Mouse (Mus musculus): ENCODE data around the gene Pcsk6.
"Not testable (repeated sequence)": the region's sequence is repeated elsewhere in the genome, so short reads cannot be mapped to it uniquely, and the experiment has no call there.

Pcsk6 gene

DNA sequence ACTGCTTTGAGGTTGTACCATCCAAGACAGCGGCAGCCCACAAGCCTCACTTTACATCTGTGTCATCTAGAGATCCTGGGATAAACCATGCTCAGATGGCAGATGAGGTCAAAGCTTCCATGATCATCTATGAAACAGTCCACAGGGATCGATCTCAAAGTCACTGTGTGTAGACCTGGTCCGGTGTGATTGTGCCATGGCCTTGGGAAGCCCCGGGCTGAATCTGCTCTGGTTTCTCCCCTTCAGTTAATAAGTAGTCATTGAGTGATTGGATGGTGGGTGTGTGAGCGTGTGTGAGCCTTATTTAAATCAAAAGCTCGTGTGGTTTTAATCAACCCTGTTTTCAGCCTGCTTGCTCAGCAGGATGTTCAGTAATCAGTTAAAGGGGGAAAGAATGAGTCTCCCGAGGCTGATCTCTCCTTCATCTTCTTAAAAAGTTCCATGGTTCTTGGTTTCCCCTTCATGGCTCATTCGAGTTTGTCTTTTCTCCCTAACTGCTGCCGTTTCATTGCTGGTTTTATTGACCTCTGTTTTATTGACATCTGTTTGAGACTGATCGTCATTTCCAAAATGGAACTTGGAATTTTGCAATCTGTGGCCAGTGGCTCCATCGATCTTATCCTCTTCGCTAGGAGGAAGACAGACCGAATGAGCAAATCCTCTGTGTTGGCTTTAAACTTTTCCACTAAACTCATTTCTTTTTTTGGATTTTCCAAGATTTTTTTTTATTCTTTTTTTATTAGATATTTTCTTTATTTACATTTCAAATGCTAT is 142.5 kb downstream of the Pcsk6 start:
- no peak for DNase-seq

DNA sequence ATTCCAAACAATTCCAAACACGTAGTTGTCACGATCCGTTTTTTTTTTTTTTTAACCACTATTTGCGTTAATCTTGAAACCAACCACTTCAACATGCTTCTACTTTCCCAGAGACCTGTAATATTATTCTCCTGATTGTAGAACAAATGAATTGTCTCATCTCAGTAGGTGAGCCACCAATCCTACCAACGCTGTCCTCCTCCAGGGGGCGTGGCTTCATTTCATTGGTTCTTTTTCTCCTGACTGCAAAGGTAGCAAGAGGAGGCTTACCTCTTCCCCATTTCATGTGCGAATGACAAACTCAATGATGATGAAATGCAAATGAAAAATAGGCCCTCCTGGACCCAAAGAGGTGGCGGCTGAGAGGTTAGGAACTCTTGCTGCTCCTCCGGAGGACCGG is 143.5 kb downstream of the Pcsk6 start:
- DNase-seq: no peak

DNA sequence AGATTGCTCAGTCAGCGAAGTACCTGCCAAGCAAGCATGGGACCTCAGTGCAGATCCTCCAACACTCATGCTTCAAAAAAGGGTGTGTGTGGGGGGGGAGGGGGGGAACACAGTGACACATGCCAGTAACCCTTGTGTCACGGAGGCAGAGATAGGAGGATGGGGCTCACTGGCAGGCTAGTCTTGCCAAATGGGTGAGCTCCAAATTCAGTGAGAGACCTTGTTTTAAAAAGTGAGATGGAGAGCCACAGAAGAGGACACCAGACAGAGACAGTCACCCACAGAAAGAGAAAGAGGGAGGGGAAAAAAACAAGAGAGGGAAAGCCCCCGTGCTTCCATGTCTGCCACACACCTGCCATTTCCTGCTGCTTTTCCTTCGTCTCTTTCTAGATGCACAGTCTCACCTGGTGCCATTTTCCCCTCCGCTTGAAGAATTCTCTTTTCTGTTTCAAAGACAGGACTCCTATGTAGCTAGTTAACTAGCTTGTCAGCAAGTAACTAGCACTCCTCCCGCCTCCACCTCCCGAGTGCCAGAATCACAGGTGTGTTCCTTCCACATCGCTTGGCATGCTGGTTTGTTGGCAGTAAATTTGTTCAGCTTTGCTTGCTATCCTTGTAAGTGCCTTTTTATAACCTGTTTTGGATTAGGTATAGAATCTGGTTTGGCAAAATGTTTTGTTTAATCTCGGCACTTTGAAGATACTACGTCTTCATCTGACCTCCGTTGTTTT is 146.8 kb downstream of the Pcsk6 start:
- no peak for DNase-seq

DNA sequence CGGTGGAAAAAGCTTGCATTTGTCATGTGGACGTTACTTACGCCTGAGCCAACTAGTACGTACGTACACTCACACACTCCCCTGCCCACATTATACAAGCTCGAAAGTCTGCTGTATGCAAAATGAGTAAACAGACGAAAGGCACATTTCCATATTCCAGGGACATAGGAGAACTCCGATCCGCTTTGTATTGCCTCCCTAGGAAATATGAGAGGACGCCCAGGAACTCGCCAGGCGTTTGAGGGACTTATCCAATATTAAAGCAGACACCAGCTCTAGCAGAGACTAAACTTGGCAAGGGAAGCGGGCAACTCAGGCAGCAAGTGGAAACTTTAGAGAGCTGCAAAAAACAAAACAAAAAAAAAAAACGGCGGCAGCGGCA is 147.3 kb downstream of the Pcsk6 start:
- DNase-seq: no peak

DNA sequence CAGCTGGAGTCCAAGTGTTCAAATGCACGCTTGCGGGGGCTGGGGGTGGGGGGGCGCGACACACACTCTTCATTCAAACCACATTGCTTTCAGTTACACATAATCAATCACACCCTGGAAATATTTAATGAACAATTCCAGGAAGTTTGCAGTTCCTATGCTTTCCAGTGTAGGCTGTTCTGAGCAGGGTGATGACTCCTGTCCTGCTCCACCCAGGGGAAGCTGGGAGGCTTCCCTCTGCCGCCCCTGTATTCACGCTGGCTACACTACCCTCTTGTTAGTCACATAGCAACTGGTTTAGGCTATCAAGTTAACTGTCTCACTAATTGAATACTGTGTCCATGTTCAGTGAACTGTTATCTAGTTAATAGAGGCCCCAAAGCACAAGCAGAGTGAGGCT is 149.0 kb downstream of the Pcsk6 start:
- no peak for DNase-seq

DNA sequence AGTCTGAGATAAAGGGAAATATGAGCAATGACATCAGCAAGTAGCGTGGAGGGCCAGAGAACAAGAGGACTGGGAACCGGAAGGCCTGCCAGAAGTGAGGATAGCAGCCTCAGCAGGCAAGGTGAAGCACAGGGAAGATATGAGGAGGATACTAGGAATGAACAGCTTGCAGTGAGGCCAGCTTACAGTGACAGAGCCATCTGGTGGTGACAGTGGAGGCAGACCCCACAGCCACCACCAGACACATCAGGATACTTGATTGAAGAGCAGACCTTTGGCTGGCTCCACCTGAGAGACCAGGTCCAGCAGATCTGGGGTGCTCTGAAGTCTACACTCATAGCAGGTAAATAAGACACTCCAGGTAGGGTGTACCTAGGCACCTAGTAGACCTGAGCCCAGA is 166.2 kb downstream of the Pcsk6 start:
- DNase-seq: no peak

DNA sequence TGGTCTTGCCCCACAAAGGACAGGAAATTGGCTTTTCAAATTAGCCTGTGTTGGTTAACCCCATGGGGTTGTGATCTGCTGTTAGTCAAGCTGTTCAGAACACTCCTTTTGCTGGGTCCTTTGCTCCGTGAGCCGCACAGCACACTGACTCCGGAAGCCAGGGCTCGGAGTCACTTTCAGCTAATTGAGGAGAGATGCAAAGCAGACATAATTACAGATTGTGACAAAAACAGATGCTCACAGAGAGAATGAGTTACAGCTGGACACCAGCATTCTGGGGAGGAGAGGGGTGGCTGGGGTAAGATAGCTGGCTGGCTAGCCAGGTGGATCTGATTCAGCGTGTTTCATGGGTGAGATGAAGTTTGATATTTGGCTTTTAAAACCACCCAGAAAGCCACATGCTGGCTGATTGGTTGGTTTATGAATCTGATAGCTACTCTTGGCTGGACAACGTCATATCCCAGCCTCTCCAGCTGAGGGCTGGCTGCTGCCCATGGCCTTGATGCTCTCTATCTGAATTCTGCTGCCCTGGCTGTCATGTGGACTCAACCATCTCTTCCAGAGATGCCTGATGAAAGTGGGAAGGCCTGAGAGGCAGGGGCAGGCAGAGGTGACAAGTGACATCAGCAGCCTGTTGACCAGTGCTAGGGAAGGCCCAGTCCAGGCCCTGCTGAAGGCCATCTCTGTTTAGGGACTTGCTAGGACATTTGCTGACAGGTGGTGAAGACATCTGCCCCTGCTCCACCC is 167.4 kb downstream of the Pcsk6 start:
- DNase-seq: no peak

DNA sequence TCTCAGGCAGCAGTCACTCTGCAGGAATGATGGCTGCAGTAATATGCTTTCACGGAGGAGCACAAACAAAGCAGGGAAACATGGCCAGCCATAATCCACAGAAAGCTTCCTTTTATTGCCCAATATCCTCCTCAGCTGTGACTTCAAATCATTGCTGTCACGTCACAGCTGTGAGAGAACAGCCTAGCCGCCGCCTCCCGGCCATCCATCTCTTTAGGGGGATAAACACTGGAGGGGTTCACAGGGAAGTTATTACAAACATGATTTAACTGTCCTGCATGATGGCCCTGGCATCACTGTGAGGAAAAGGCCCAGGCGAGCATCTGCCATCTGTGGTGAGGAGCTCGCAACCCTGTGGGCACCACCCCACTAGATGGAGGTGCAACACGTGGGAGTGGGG is 175.3 kb downstream of the Pcsk6 start:
- no peak for DNase-seq

DNA sequence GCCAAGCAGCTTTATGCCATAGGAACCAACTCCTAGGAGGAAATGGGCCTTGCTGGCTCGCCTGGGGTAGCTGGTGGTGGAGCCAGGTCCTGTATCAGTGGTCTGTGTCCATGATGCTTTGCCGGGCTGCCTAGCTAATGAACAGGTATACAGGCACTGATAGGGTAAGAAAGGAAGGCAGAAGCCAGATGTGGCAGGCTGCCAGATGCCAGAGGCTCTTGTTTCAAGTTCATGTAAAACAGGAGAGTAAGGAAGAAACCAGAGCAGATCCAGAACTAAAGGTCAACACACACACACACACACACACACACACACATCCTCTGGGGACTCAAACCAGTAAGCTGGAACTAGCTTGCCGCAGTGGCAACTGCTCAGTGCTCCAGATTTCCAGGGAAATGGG is 176.7 kb downstream of the Pcsk6 start:
- DNase-seq: no peak

DNA sequence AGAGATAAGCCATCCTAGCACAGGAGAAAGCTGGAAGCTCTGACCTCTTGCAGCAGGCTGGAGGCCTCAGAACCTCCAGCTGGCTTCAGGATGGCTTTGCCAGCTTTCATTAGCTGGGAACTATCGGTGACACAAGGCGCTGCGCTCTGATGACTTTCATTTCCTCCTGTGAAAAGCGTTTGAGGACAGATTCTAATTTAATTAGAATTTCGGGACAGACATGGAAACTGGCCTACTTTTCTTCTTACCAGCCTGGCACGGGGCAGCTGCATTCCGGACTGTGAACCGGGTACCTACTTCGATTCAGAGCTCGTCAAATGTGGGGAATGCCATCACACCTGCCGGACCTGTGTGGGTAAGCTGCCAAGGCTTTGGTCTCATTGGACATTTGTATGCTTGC is 177.2 kb downstream of the Pcsk6 start:
- no peak for DNase-seq

DNA sequence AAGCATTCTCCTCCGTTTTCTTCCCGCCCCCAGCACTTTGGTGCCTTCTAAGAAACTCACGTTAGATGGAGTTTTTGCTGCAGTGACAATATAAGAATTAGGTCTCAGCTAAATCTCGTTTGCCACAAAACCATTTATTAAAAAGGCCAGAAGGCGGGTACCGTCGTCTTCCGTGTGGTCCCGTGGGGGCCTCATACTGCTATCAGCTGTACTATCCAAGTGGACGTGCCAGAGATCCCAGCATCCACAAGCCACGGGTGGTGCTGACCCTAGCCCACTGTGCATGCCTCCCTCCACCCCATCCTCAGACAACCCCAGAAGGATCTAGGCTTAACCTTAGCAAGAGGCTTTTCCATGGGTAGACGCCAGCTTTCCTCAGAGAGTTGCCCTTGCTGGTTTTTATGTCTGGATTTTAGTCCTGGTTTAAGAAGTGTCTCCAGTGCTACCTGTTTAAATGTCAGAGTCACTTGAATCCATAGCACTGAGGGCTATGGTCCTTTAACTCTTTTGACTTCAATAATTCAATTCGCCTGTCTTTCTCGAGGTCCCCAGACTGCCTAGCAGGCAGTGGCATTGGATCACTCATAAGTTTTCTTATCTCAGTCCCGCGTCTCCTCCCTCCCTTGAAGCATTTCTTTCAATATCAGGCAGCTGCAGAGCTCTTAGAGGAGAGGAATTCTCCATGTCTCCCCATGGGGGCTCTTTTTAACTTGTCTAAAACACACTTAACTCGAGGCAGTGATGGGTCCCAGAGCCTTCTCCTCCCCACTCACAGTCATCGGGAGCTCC is 178.7 kb downstream of the Pcsk6 start:
- no peak for DNase-seq

DNA sequence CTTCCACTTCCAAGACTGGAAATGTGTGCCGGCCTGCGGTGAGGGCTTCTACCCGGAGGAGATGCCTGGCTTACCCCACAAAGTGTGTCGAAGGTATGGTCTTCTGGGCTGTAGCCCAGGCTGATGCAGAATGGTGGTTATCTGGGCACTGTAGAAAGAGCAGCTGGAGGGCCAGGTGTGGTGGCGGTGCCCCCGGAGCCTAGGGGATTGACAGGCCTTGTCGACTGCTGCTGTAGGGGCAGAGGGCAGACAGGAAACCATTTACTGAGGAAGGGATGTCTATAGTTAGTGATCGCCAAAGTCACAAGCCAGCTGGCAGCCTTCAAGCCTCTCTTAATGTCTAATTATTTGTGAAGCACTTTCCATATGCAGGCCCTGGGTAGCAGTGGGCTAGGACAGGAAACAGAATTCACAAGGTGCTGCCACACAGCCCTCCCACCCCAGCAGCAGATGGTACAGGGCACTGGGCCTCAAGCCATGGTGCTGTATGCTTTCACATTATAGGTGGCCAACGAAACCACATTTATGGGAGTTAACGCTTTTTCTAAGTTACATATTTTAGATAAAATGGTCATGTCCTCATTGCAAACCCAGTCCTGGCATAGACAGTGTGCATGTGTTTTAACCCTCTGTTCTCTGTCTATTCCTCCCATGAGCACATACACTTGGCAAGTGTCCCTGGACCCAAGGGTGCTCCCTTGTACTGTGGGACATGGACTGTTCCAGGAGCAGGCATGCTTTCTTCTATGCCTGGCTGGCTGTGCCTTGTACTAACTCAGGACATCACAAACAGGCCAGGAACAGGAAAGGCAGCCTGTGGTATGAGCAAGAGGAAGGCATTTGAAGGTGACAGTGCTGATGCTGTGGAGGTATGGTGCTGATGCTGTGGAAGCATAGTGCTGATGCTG is 182.3 kb downstream of the Pcsk6 start, which contains the start of gene Gm45213:
Gene Gm45213, plus strand, starts transcription at position 51 of the 908 bp plus-strand sequence.
- no peak for DNase-seq

DNA sequence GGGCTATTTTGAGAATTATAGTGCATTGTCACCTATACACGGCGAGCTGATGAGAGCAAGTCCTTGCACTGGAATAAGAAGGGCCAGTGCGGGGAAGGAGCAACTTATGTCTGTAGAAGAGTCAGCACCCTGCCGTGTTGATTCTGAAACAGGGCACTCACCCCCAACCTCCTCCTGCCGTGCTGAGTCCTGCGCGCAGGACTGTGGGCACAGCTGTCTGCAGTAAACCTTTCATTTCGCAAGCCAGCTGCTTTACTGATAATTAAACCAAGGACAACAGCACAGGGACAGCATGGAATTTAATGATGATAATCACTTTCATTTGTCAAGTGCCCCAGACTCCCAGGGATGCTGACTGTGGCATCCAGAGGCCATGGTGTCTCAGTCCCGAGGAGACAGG is 183.1 kb downstream of the Pcsk6 start:
- no peak for DNase-seq

DNA sequence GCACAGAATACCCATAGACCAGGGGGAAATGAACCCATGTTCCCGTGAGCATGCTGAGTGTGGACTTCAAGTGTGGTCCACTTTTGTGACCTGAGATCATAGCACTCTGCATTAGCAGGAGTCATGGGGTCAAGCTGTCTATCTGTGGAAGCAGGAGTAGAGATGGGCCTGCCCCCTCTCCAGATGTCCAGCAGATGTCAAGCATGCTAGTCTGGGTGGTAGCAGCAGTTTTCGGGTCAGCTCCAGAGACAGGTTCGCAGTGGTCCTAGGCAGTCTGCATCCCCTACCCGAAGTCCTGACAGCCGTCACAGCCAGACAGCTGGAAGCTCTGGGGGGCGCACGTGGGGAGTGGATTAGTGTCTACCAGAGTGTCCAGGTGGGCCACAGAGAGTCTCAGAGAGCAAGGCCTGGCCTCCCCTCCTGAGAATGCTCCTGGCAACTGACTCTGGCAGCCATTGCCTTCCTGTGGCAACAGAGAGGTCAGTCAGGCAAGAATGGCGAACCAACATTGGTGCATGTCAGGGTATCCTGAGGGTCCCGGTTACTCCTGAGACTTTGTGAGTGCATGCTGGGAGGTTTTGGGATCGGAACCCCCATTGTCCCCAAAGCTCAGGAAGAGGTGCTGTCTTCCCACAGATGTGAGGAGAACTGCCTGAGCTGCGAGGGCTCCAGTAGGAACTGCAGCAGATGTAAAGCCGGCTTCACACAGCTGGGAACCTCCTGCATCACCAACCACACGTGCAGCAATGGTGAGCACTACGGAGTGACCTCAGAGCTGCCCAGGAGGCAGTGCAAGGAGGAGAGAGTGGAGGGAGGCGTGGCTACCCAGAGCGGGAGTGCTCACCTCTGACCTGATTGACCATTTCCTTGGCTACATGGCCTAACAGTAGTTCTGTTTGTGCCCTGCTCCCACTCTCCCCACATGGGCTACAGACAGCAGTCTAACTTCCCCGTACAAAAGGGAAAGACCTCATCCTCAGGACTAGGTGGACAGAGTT is 185.7 kb downstream of the Pcsk6 start:
- DNase-seq: no peak

DNA sequence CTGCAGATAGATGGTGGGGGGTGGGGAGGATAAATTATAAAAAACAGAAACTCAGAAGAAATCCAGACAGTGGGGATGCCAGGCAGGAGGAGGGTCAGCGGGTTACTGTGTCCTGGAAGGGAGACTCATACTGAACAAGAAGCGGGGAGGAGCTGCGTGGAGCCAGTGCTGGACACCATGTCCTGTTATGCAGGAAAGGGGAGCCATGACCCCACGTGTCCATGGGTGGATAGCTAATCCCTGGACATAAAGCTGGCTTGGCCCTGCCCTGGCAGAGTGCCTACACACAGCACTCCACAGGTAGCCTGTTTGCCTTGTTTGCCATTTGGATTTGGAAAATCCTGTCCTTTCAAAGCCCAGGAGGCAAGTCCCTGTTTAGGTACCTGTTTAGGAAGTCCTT is 186.4 kb downstream of the Pcsk6 start:
- DNase-seq: no peak

DNA sequence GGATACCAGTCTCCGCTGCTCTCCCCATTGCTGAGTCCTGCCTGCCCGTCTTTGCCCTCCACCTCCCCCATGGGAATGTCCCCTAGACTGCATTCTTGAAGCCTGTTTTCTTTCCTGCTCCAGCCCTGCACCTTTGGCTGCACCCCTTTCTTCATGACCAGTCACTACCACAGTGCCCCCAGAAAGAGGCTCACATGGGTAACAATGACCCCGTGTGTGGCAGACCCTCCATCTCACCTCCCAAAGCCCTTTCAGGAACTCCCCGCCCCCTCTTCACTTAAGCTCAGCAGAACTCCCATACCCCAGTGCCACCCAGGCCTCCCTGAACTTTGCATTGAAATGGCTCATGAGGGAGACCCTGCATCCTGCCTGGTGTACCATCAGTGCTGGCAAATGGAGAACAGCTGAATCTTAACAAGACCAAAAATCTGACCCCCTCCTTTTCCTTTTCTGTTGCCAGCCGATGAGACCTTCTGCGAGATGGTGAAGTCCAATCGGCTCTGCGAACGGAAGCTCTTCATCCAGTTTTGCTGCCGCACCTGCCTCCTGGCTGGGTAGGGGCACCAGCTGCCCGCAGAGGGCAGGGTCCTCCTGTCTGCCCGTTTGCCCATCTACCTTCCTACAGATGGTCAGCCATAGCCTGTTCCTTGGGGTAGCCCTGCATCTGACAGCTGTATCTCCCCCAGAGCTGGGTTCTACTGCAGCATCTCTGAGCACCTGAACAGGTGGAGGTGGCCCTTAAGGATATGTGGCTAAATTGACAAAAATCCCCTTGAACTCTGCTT is 187.1 kb downstream of the Pcsk6 start:
- no peak for DNase-seq

DNA sequence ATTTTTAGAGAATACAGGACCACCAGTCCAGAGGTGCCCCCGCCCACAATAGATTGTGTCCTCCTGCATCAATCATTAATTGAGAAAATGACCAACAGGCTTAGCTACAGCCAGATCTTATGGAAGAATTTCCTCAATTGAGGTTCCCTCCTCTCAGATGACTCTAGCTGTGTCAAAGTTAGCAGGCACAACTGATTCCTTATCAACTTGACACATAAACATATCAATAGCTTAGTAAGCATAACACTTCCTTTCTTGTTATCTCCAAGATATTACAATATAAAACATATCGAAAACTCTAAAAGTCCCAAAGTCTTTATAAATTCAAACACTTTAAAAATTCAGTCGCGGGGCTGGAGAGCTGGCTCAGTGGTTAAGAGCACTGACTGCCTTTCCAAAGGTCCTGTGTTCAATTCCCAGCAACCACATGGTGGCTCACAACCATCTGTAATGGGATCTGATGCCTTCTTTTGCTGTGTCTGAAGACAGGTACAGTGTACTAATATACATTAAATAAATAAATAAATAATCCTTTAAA is 192.5 kb downstream of the Pcsk6 start:
- DNase-seq: no peak

DNA sequence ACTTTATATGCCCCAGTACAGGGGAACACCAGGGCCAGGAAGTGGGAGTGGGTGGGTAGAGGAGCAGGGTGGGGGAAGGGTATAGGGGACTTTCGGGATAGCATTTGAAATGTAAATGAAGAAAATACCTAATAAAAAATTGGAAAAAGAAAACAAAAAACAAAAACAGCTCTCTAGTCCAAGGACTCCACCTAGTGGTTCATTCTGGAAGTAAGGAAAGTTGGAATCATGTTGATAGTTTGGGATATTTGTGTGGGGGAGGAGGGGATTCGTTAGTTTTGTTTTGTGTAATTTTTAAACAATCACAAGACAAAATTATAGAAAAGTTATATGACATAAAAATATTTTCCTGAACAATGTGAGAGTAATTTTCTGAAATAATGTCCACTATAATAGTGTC is 193.8 kb downstream of the Pcsk6 start:
- DNase-seq: not testable (repeated sequence)

DNA sequence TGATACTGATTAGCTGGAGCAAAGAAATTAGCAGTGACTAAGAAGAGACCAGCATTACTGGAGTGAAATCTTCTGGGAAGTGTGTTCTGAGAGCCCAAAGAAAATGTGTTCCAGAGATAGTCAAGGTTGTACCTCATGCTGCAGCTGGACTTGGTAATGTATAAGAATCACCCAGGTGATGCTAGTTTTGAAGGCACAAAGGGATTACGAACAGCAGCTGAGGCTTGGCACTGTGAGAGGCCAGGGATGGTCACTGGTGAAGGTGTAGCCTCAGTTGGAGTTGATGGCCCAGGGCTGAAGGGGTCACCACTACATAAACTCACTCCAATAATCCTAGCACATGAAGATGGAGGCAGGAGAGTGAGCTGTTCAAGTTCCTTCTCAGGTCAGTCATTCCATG is 197.2 kb downstream of the Pcsk6 start, which contains the start of gene Snrpa1:
Gene Snrpa1, plus strand, starts transcription at position 301 of the 400 bp plus-strand sequence.
- no peak for DNase-seq
